Mouse (Mus musculus) liver, embryonic 16.5 days (tissue): ENCODE results near the gene Serp2. TPM values are rescaled to one million over a fixed set of nuclear protein-coding genes. Genes with fewer than 3 reads are reported as not detected.
"Not testable (repeated sequence)": the region's sequence is repeated elsewhere in the genome, so short reads cannot be mapped to it uniquely, and the experiment has no call there.

ENCODE experiments used
- ATAC-seq: fragments of 200-750 bp; cut with Nextera tagmentation; 2 replicates; pipeline ENCODE4 v1.8.0; 2017; ENCODE audit warnings: low read depth, mild to moderate bottlenecking, moderate number of reproducible peaks, moderate library complexity
- H3K27ac ChIP-seq: fragments of 300-500 bp; sonication (generic); 2 replicates; pipeline ENCODE4 v1.5.1; 2014; ENCODE audit warnings: mild to moderate bottlenecking, low read length
- H3K27me3 ChIP-seq: fragments of 300-500 bp; sonication (generic); 2 replicates; pipeline ENCODE4 v1.6.1; 2014; ENCODE audit warnings: low read depth, low read length, mixed read lengths; ENCODE audit not compliant: control insufficient read depth, insufficient read depth
- H3K36me3 ChIP-seq: fragments of 300-500 bp; sonication (generic); 2 replicates; pipeline ENCODE4 v1.6.1; 2014; ENCODE audit warnings: mild to moderate bottlenecking; ENCODE audit not compliant: control insufficient read depth, insufficient read depth
- H3K4me1 ChIP-seq: fragments of 300-500 bp; sonication (generic); 2 replicates; pipeline ENCODE4 v1.6.1; 2014; ENCODE audit warnings: low read depth, low read length, mixed read lengths; ENCODE audit not compliant: control insufficient read depth
- H3K4me2 ChIP-seq: fragments of 300-500 bp; sonication (generic); 2 replicates; pipeline ENCODE4 v1.6.1; 2014; ENCODE audit warnings: low read depth, low read length, mixed read lengths
- H3K4me3 ChIP-seq: fragments of 300-500 bp; sonication (generic); 2 replicates; pipeline ENCODE4 v1.5.1; 2014; ENCODE audit warnings: low read depth, mild to moderate bottlenecking, low read length
- H3K9ac ChIP-seq: fragments of 300-500 bp; sonication (generic); 2 replicates; pipeline ENCODE4 v1.6.1; 2014; ENCODE audit warnings: low read depth, low read length
- H3K9me3 ChIP-seq: fragments of 300-500 bp; sonication (generic); replicated peaks from 2 replicates; pipeline ENCODE4 v1.6.1; 2016; ENCODE audit warnings: low read length; ENCODE audit not compliant: control insufficient read depth
- WGBS: fragments of 180-500 bp; shearing (Covaris S2); extraction: QIAGEN DNeasy Blood & Tissue Kit; methylation state at CpG from one replicate; pipeline ENCODE4 v1.1.7; 2014; ENCODE audit not compliant: insufficient replicate concordance; 5-methylcytosine and 5-hydroxymethylcytosine counted together
- polyA plus RNA-seq: library from polyadenylated mRNA; unstranded; fragments of >200 nt; fragmentation: Nextera tagmentation; extraction: Ambion mirVana; gene quantifications from 2 replicates; pipeline ENCODE4 v1.2.1, GENCODE M21; 2015

The Serp2 gene
- polyA plus RNA-seq, 1 experiment from 2014 or later = 0.61 TPM

DNA sequence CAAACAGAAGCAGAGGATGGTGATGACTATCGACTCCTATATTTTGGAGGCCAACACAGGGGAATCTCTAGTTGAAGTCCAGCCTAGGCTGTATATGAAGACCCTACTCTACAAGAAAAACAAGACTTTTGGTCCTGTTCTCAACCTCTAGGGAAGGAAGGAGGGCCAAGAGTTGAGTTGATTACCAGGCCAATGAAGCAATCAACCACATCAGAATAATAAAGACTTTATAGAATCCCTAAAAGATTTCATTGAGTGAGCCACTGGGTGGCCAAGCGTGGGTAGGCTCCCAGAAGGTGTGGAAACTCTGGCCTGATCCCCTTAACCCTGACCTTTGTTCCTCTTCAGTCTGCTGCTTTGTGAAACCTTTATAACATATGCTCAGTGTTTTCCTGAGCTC lies 2.5 kb upstream of the Serp2 start:
- WGBS = 68% methylated on average over 2 of the region's 2 CpGs
- H3K27me3 ChIP-seq = peaks cover 36% of the 10 kb centered on the region

DNA sequence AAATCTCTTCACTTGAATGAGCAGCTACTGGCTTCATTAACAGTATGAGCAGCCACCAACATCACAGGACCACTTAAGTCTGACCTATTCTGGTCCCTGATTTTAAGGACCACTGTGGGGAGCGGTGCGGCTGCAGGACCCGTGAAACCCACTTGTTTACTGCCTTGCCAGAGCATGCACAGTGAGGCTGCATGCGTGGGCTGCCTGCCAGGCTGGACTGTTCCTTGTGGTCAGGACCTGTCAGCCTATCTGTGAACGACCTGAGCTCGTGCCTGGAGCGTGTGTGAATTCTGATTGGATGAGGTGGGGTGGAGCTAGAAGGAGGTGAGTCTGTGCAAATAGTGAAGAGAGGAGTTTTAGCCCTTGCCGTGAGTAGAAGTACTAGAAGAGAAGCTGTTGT lies 1.5 kb upstream of the Serp2 start:
- peaks cover 19% of the 10 kb centered on the region for H3K4me1 ChIP-seq
- not testable (repeated sequence) for H3K9me3 ChIP-seq, H3K4me2 ChIP-seq, H3K36me3 ChIP-seq, H3K27ac ChIP-seq, H3K4me3 ChIP-seq, H3K9ac ChIP-seq
- peaks cover 36% of the 10 kb centered on the region for H3K27me3 ChIP-seq
- WGBS = 25% methylated on average over 8 of the region's 8 CpGs
- peak; percentile 40 for ATAC-seq

More for the DNA sequence above, 2.5 kb upstream of the Serp2 start:
- Histone ChIP-seq H3K9me3 (no peaks in the 10 kb centered on the region), H3K4me1 (peaks cover 19% of the 10 kb centered on the region), H3K27ac (no peak overlapping the region), H3K4me3 (no peak overlapping the region), H3K4me2 (no peak overlapping the region), H3K36me3 (no peaks in the 10 kb centered on the region), H3K9ac (no peak overlapping the region)
- no peak for ATAC-seq

DNA sequence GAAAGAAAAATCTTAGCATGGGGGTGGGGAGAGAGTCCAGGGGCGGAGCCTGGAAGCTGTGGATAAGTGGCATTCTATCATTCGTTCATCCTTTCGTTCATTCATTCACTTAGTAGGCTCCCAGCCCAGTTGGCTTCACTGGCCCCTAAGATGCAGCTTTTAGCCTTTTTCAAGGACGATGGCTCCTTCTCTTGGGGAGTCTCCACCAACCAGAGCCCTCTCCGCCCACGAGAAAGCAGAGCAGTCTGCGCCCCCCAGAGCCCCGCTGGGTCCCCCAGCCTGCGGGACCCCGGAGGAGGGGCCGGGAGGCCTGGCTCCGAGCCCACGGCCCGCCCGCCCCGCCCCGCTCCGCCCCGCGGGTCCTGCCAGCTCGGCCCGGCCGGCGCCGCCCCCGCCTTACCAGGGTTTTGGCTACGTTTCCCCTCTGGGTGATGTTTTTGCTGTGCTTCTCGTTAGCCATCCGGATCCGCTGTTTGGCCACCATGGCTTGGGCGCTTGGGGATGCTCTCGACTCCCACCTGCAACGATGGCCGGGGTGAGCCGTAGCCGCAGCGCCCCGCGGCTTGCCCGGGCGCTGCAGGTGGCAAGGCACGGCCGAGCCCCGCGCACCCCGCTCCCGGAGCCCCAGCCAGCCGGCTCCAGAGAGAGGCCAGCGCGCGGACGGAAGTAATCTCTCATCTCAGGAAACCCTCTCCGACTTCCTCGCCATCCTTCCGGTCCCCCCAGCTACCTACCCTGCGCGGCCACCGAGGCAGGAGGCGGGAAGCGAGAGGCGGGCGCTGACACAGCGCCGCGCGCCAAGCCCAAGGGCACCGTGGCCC lies 448 bp downstream of the Serp2 start:
- H3K27me3 ChIP-seq = peaks cover 36% of the 10 kb centered on the region
- no peak overlapping the region for H3K27ac ChIP-seq
- ATAC-seq = peak; percentile 45
- H3K9ac ChIP-seq = peak overlapping the region; percentile 45
- peak overlapping the region; percentile 84 for H3K4me2 ChIP-seq
- H3K9me3 ChIP-seq = no peaks in the 10 kb centered on the region
- 1% methylated on average over 64 of the region's 67 CpGs for WGBS
- H3K36me3 ChIP-seq = no peaks in the 10 kb centered on the region
- H3K4me3 ChIP-seq = peak overlapping the region; percentile 61
- H3K4me1 ChIP-seq = peaks cover 18% of the 10 kb centered on the region

DNA sequence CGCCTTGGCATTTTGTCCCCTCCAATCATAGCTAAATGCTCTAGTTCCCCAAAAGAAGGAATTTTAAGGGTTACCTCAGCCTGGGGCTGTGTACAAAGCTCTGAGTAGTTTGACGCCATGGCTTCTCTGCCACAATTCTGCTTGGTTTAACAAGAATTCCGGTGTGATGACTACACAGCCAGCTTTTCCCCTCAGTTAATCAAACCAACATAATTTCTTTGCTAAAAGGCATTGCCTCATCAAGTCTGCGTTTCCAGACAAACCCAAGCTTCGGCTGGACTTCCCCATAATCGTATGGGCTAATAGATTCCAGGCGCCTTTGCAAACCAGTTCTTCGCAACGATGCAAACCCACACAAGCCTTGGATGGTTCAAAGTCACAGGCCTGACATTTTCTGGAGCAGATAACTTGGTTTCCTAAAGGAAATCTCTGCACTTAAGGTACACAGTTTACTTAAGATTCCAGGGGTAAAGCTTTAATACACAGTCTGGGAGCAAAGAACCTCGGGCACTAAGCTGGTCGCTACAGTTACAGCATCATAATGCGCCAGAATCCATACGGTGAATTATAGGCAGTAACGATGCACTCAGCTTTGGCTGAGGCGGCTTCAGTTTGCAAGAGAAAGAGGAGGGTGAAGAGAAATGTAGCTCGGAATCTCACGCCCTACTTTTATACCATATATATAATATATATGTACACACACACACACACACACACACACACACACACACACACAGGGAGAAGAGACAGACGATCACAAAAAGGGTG lies 1.2 kb downstream of the Serp2 start:
- Histone ChIP-seq H3K4me2 (0 out of 2 replicates have a peak overlapping the region, but pooled peaks have one; percentile 84), H3K4me1 (peaks cover 17% of the 10 kb centered on the region), H3K9ac (no peak overlapping the region), H3K9me3 (no peaks in the 10 kb centered on the region), H3K4me3 (no peak overlapping the region; the same call in 1 of the 2 replicates), H3K27me3 (peaks cover 36% of the 10 kb centered on the region), H3K36me3 (no peaks in the 10 kb centered on the region), H3K27ac (no peak overlapping the region)
- no peak for ATAC-seq
- 69% methylated on average over 18 of the region's 18 CpGs for WGBS

DNA sequence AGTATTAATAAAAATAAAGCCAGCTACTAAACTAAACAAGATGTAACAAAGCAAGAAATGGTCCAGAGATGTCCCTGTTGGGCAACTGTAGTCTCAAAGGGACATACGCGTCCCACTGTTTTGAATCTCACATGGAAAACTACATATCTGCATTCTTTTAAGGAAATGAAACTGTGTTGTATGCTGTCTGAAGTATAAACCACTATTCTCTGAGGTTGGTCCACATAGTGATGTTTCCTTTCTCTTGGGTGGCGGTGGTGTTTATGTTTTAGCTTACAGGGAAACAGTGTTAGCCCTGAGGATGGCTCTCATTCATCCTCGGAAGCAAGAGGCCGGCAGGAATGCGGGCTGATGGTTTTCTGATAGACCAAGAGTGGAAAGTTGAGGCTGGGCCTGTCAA lies 12.6 kb downstream of the Serp2 start:
- ATAC-seq = no peak
- no peaks in the 10 kb centered on the region for H3K36me3 ChIP-seq
- H3K9ac ChIP-seq = no peak overlapping the region
- H3K9me3 ChIP-seq = no peaks in the 10 kb centered on the region
- no peak overlapping the region for H3K27ac ChIP-seq
- no peak overlapping the region for H3K4me2 ChIP-seq
- no peaks in the 10 kb centered on the region for H3K27me3 ChIP-seq
- WGBS = 82% methylated on average over 6 of the region's 6 CpGs
- H3K4me1 ChIP-seq = peaks cover 13% of the 10 kb centered on the region
- H3K4me3 ChIP-seq = no peak overlapping the region

DNA sequence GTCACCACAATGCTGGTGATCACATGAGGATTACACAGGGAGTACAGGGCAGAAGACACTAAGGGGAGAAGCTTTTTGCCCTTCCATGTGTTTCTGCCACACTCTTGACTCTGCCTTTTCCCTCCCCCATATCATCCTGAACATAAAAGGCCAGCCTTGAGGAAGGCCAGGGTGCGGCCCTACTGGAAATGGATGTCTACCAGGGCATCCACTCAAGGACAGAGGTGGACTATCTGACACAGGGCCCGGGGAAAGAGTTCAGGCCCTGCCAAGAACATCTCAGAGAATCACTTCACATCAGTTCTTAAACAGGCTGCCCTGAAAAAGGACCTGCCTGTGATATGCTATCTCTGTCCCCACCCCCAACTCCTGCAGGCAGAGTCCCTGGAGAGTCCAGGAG lies 15.3 kb downstream of the Serp2 start:
- 49% methylated on average over 2 of the region's 2 CpGs for WGBS
- Histone ChIP-seq H3K9ac (no peak overlapping the region), H3K4me2 (no peak overlapping the region), H3K27ac (no peak overlapping the region), H3K4me1 (peaks cover 13% of the 10 kb centered on the region), H3K36me3 (no peaks in the 10 kb centered on the region), H3K4me3 (no peak overlapping the region), H3K27me3 (no peaks in the 10 kb centered on the region), H3K9me3 (no peaks in the 10 kb centered on the region)
- 0 out of 2 replicates have a peak, but pooled peaks have one; percentile 10 for ATAC-seq

DNA sequence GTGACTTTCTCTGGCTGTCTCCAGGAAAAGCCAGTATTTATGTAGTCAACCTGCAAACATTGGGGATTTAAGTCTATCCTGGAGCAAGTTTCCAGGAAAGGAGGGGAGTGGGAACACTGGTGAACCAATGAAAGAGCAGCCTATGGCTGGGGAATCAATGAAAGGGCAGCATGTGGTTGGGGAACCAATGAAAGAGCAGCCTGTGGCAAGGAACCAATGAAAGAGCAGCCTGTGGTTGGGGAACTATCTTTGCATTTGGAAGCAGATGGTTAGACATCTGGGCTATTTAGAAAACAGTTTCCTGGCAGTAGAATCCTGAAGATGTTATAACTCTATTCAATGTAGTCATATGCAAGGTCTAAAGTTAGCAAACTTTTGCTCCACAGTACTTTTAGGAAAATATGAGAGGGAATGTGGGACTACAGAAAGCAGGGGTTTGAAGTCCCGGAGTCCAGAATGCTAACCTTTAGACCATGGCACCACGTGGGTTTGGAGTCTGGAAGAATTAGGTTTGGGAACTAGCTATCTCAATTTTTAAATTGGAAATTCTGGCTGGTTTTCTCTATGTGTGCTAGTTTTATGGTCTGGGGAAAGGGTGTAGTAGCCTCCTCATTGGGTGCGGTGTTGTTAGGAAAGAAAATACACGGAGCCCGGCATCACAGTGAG lies 16.6 kb downstream of the Serp2 start:
- Histone ChIP-seq H3K9ac (no peak overlapping the region), H3K4me1 (peaks cover 15% of the 10 kb centered on the region)
- 83% methylated on average over 5 of the region's 5 CpGs for WGBS

DNA sequence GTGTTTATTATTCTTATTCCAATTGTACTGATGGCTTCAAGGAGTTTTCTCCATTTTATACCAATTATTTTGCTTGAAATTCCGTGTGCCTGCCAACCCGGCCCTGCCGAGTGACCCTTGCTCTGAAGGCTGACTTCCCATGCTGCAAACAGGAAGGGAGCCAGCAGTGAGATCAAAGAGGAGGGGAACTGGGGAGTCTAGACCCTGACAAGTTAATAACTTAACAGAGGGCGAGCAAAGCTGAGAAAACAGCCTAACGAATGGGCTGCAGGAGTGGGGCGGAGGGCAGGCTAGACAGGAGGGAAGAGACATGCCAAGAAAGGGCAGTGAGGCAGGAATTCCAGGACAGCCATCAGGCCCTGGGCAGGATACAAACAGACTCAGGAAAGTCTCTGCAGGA lies 19.8 kb downstream of the Serp2 start:
- Histone ChIP-seq H3K4me2 (no peak overlapping the region), H3K4me1 (peaks cover 33% of the 10 kb centered on the region), H3K9me3 (no peaks in the 10 kb centered on the region), H3K9ac (no peak overlapping the region), H3K36me3 (no peaks in the 10 kb centered on the region), H3K4me3 (no peak overlapping the region), H3K27me3 (no peaks in the 10 kb centered on the region), H3K27ac (0 out of 2 replicates have a peak overlapping the region, but pooled peaks have one; percentile 0)
- ATAC-seq = no peak
- 45% methylated on average over 6 of the region's 6 CpGs for WGBS

More for the DNA sequence above, 16.6 kb downstream of the Serp2 start:
- Histone ChIP-seq H3K27ac (no peak overlapping the region), H3K36me3 (no peaks in the 10 kb centered on the region), H3K4me3 (no peak overlapping the region), H3K27me3 (no peaks in the 10 kb centered on the region), H3K9me3 (no peaks in the 10 kb centered on the region), H3K4me2 (no peak overlapping the region)
- no peak for ATAC-seq
